Mouse (Mus musculus) heart, embryonic 14.5 days (tissue): Measurements from ENCODE around the gene Ttc21a. TPM values are rescaled to one million over a fixed set of nuclear protein-coding genes. Genes with fewer than 3 reads are reported as not detected.

Experiments used
- ATAC-seq: fragments of 200-750 bp; cut with Nextera tagmentation; 2 replicates; pipeline ENCODE4 v1.8.0; 2017; ENCODE audit warnings: low read depth, moderate TSS enrichment; ENCODE audit not compliant: insufficient number of reproducible peaks, insufficient read depth, low FRiP score
- H3K27ac ChIP-seq, 2 experiments: fragments of 200-500 bp in 1 of 2; fragments of 300-500 bp in 1 of 2; sonication (generic) in 1 of 2; replicated peaks in 1 of 2; 2 replicates each; pipeline ENCODE4 v1.5.1; 2012 to 2014; ENCODE audit warnings: low read depth in 2 of 2, low read length in 2 of 2, control low read depth in 1 of 2, mild to moderate bottlenecking in 1 of 2, mixed read lengths in 1 of 2; ENCODE audit not compliant: control insufficient read depth in 1 of 2, insufficient read depth in 1 of 2
- H3K27me3 ChIP-seq: fragments of 300-500 bp; sonication (generic); 2 replicates; pipeline ENCODE4 v1.6.1; 2014; ENCODE audit warnings: mild to moderate bottlenecking, low read length, control low read depth; ENCODE audit not compliant: control insufficient read depth, insufficient read depth
- H3K36me3 ChIP-seq: fragments of 300-500 bp; sonication (generic); 2 replicates; pipeline ENCODE4 v1.6.1; 2014; ENCODE audit warnings: mild to moderate bottlenecking, control low read depth, low read length, mixed read lengths; ENCODE audit not compliant: control insufficient read depth, insufficient read depth
- H3K4me1 ChIP-seq, 2 experiments: fragments of 200-500 bp in 1 of 2; fragments of 300-500 bp in 1 of 2; sonication (generic) in 1 of 2; 2 replicates each; pipeline ENCODE4 v1.6.1; 2012 to 2014; ENCODE audit warnings: low read length in 2 of 2, control low read depth in 1 of 2, mixed read lengths in 1 of 2; ENCODE audit not compliant: control insufficient read depth in 2 of 2, insufficient read depth in 2 of 2
- H3K4me2 ChIP-seq: fragments of 300-500 bp; sonication (generic); 2 replicates; pipeline ENCODE4 v1.6.1; 2014; ENCODE audit warnings: mild to moderate bottlenecking, low read length
- H3K4me3 ChIP-seq, 2 experiments: fragments of 200-500 bp in 1 of 2; fragments of 300-500 bp in 1 of 2; sonication (generic) in 1 of 2; 2 replicates each; pipeline ENCODE4 v1.5.1; 2012 to 2014; ENCODE audit warnings: low read length in 2 of 2, mild to moderate bottlenecking in 2 of 2, control low read depth in 1 of 2, low read depth in 1 of 2, moderate library complexity in 1 of 2; ENCODE audit not compliant: control insufficient read depth in 1 of 2, insufficient read depth in 1 of 2
- H3K9ac ChIP-seq: fragments of 300-500 bp; sonication (generic); 2 replicates; pipeline ENCODE4 v1.6.1; 2014; ENCODE audit warnings: mild to moderate bottlenecking, low read length
- H3K9me3 ChIP-seq: fragments of 300-500 bp; sonication (generic); 2 replicates; pipeline ENCODE4 v1.6.1; 2016; ENCODE audit warnings: low read length, control low read depth; ENCODE audit not compliant: control insufficient read depth
- WGBS: fragments of 180-500 bp; shearing (Covaris S2); extraction: QIAGEN DNeasy Blood & Tissue Kit; methylation state at CpG from one replicate; pipeline ENCODE4 v1.1.7; 2014; 5-methylcytosine and 5-hydroxymethylcytosine counted together
- polyA plus RNA-seq: library from polyadenylated mRNA; unstranded; fragments of >200 nt; fragmentation: Nextera tagmentation; extraction: Ambion mirVana; gene quantifications from 2 replicates; pipeline ENCODE4 v1.2.1, GENCODE M21; 2014

The Ttc21a gene
- polyA plus RNA-seq, 1 experiment from 2014 or later, result 0.49 TPM

GRCm38 (mm10) chr9:120002893-120003292, 65.5 kb downstream of the Ttc21a start:
- no peaks in the 10 kb centered on the region for H3K27me3 ChIP-seq
- no peak overlapping the region for H3K4me2 ChIP-seq
- H3K36me3 ChIP-seq, result no peaks in the 10 kb centered on the region
- no peak overlapping the region for H3K4me3 ChIP-seq
- WGBS, result 78% methylated on average over 5 of the region's 5 CpGs
- H3K4me1 ChIP-seq, result peaks cover 3 to 15% of the 10 kb centered on the region in 2 experiments
- no peak overlapping the region for H3K9ac ChIP-seq
- H3K9me3 ChIP-seq, result peaks cover 3% of the 10 kb centered on the region; the same call in 1 of the 2 replicates
- H3K27ac ChIP-seq, result no peak overlapping the region
- ATAC-seq, result no peak

- H3K4me3 ChIP-seq, result no peak overlapping the region
- H3K27me3 ChIP-seq, result no peaks in the 10 kb centered on the region
- H3K9me3 ChIP-seq, result peaks cover 5% of the 10 kb centered on the region; the same call in 1 of the 2 replicates
- H3K27ac ChIP-seq, result no peak overlapping the region
- H3K4me2 ChIP-seq, result no peak overlapping the region
- no peak overlapping the region for H3K9ac ChIP-seq
- no peak for ATAC-seq
- peaks cover 6 to 17% of the 10 kb centered on the region in 2 experiments for H3K4me1 ChIP-seq
- WGBS, result 70% methylated on average over 3 of the region's 3 CpGs
- no peaks in the 10 kb centered on the region for H3K36me3 ChIP-seq
Measured at GRCm38 (mm10) chr9:120005936-120006335, 68.5 kb downstream of the Ttc21a start.

- Histone ChIP-seq H3K4me1 (peaks cover 3 to 16% of the 10 kb centered on the region in 2 experiments; a peak in 3 of 4 replicates), H3K36me3 (peaks cover 8% of the 10 kb centered on the region), H3K27ac (no peak overlapping the region), H3K27me3 (no peaks in the 10 kb centered on the region), H3K9me3 (peaks cover 5% of the 10 kb centered on the region; the same call in 1 of the 2 replicates), H3K4me2 (no peak overlapping the region), H3K9ac (no peak overlapping the region), H3K4me3 (no peak overlapping the region)
- no peak for ATAC-seq
- 95% methylated on average over 1 of the region's 1 CpGs for WGBS
Measured at GRCm38 (mm10) chr9:120007833-120008232, 70.4 kb downstream of the Ttc21a start.

GRCm38 (mm10) chr9:120009226-120009841, 71.9 kb downstream of the Ttc21a start:
- ATAC-seq, result no peak

GRCm38 (mm10) chr9:120009871-120010270, 72.5 kb downstream of the Ttc21a start:
- Histone ChIP-seq H3K27me3 (no peaks in the 10 kb centered on the region), H3K4me2 (no peak overlapping the region), H3K27ac (no peak overlapping the region), H3K9me3 (peaks cover 5% of the 10 kb centered on the region; the same call in 1 of the 2 replicates), H3K36me3 (peaks cover 28% of the 10 kb centered on the region), H3K9ac (no peak overlapping the region), H3K4me1 (peaks cover 11 to 29% of the 10 kb centered on the region in 2 experiments), H3K4me3 (no peak overlapping the region)
- no peak for ATAC-seq
- 95% methylated on average over 3 of the region's 3 CpGs for WGBS

More at GRCm38 (mm10) chr9:120009226-120009841, 71.9 kb downstream of the Ttc21a start:
- Histone ChIP-seq H3K9ac (no peak overlapping the region), H3K36me3 (peaks cover 23% of the 10 kb centered on the region), H3K4me3 (no peak overlapping the region), H3K27ac (no peak overlapping the region), H3K4me2 (no peak overlapping the region), H3K4me1 (peaks cover 11 to 24% of the 10 kb centered on the region in 2 experiments), H3K9me3 (peaks cover 5% of the 10 kb centered on the region; the same call in 1 of the 2 replicates), H3K27me3 (no peaks in the 10 kb centered on the region)
- 87% methylated on average over 7 of the region's 7 CpGs for WGBS

GRCm38 (mm10) chr9:120010781-120011511, 73.5 kb downstream of the Ttc21a start:
- peak; percentile 93 for ATAC-seq
- Histone ChIP-seq H3K4me1 (peaks cover 11 to 34% of the 10 kb centered on the region in 2 experiments), H3K27me3 (no peaks in the 10 kb centered on the region), H3K36me3 (peaks cover 39% of the 10 kb centered on the region), H3K4me2 (peak overlapping the region; percentile 90), H3K9ac (peak overlapping the region; percentile 61), H3K9me3 (peaks cover 5% of the 10 kb centered on the region; the same call in 1 of the 2 replicates), H3K27ac (peak overlapping the region; percentile 81 to 93), H3K4me3 (peak overlapping the region; percentile 21 to 38)
- 2% methylated on average over 52 of the region's 60 CpGs for WGBS

GRCm38 (mm10) chr9:120011533-120011932, 74.1 kb downstream of the Ttc21a start:
- peak; percentile 28 for ATAC-seq
- Histone ChIP-seq H3K4me1 (peaks cover 11 to 37% of the 10 kb centered on the region in 2 experiments), H3K4me3 (peak overlapping the region; percentile 21 to 38), H3K9ac (peak overlapping the region; percentile 61), H3K9me3 (peaks cover 5% of the 10 kb centered on the region; the same call in 1 of the 2 replicates), H3K27ac (peak overlapping the region; percentile 81 to 93), H3K36me3 (peaks cover 45% of the 10 kb centered on the region), H3K4me2 (peak overlapping the region; percentile 90), H3K27me3 (no peaks in the 10 kb centered on the region)
- 1% methylated on average over 10 of the region's 10 CpGs for WGBS
